Mouse (Mus musculus) hindbrain, embryonic 15.5 days (tissue): ENCODE measurements around the gene Fgfr2. TPM values are rescaled to one million over a fixed set of nuclear protein-coding genes. Genes with fewer than 3 reads are reported as not detected.

Experiments
- ATAC-seq: fragments of 200-750 bp; cut with Nextera tagmentation; 2 replicates; pipeline ENCODE4 v1.8.0; 2017; ENCODE audit warnings: low read depth, moderate number of reproducible peaks, moderate TSS enrichment; ENCODE audit not compliant: low FRiP score
- H3K27ac ChIP-seq: fragments of 300-500 bp; sonication (generic); replicated peaks from 2 replicates; pipeline ENCODE4 v1.5.1; 2015; ENCODE audit warnings: mild to moderate bottlenecking, inconsistent platforms
- H3K27me3 ChIP-seq: fragments of 300-500 bp; sonication (generic); 2 replicates; pipeline ENCODE4 v1.6.1; 2015; ENCODE audit warnings: control low read depth, inconsistent platforms
- H3K36me3 ChIP-seq: fragments of 300-500 bp; sonication (generic); 2 replicates; pipeline ENCODE4 v1.6.1; 2015; ENCODE audit warnings: control low read depth, inconsistent platforms
- H3K4me1 ChIP-seq: fragments of 300-500 bp; sonication (generic); replicated peaks from 2 replicates; pipeline ENCODE4 v1.6.1; 2015; ENCODE audit warnings: control low read depth, inconsistent platforms
- H3K4me2 ChIP-seq: fragments of 300-500 bp; sonication (generic); 2 replicates; pipeline ENCODE4 v1.6.1; 2015; ENCODE audit warnings: moderate library complexity, mild to moderate bottlenecking, inconsistent platforms
- H3K4me3 ChIP-seq: fragments of 300-500 bp; sonication (generic); 2 replicates; pipeline ENCODE4 v1.5.1; 2015; ENCODE audit warnings: mild to moderate bottlenecking, inconsistent platforms
- H3K9ac ChIP-seq: fragments of 300-500 bp; sonication (generic); 2 replicates; pipeline ENCODE4 v1.6.1; 2015; ENCODE audit warnings: inconsistent platforms
- H3K9me3 ChIP-seq: fragments of 300-500 bp; sonication (generic); 2 replicates; pipeline ENCODE4 v1.6.1; 2016; ENCODE audit warnings: control low read depth, inconsistent platforms
- WGBS: fragments of 180-500 bp; shearing (Covaris S2); methylation state at CpG from one replicate; pipeline ENCODE4 v1.1.7; 2015; 5-methylcytosine and 5-hydroxymethylcytosine counted together
- polyA plus RNA-seq: library from polyadenylated mRNA; unstranded; fragments of >200 nt; fragmentation: Nextera tagmentation; extraction: Ambion mirVana; gene quantifications from 2 replicates; pipeline ENCODE4 v1.2.1, GENCODE M21; 2015

Gene Fgfr2
- polyA plus RNA-seq, 1 experiment from 2014 or later = 28.5 TPM

DNA sequence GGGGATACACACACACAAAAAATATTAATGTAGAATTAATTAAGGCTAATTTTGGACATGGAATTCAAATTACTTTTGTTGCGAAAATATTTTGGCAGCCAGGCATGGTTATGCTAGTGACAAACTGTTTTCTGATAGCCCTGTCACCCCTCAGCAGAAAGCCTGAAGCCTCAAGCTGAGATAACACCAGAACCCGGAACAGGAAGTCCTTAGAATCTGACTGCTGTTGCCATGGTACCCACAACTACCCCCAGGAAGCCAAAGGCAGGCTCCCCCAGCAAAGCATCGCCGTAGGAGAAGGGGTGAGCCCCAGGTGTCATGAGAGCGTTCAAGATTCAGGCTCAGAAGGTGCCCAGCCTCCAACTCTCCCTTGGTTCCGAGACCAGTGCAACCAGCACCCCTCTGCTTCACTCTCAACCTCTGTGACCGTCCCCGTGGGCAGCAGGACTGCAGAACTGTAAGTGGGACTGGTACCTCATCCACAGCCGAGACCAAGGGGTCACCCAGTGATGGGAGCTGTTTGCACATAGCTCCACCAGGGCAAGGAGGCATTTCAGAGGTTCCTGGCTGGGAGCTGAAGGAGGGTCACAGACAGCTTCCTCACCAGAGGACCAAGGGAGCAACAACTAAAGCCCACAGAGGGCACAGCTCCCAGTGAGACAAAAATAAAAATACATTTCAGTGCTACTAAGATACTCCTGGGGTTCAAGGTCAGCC is 2349.1 kb downstream of the Fgfr2 start, which contains the start of gene Btbd16:
Gene Btbd16, plus strand, starts transcription at position 156 of the 717 bp plus-strand sequence.
- Histone ChIP-seq H3K4me1 (no peaks in the 10 kb centered on the region), H3K4me2 (no peak within 1 kb of the TSS), H3K36me3 (no peaks in the 10 kb centered on the region), H3K9me3 (no peaks in the 10 kb centered on the region), H3K4me3 (no peak within 1 kb of the TSS), H3K9ac (no peak within 1 kb of the TSS), H3K27ac (no peak within 1 kb of the TSS), H3K27me3 (no peaks in the 10 kb centered on the region)
- WGBS = 59% methylated on average over 9 of the region's 9 CpGs
- no peak for ATAC-seq

- Histone ChIP-seq H3K4me3 (no peak overlapping the region), H3K4me1 (no peaks in the 10 kb centered on the region), H3K36me3 (no peaks in the 10 kb centered on the region), H3K9me3 (no peaks in the 10 kb centered on the region), H3K27ac (no peak overlapping the region), H3K9ac (no peak overlapping the region), H3K4me2 (no peak overlapping the region), H3K27me3 (no peaks in the 10 kb centered on the region)
- WGBS = 71% methylated on average over 11 of the region's 11 CpGs
- no peak for ATAC-seq
Measured at GRCm38 (mm10) chr7:130773171-130773830, 2349.8 kb downstream of the Fgfr2 start.

DNA sequence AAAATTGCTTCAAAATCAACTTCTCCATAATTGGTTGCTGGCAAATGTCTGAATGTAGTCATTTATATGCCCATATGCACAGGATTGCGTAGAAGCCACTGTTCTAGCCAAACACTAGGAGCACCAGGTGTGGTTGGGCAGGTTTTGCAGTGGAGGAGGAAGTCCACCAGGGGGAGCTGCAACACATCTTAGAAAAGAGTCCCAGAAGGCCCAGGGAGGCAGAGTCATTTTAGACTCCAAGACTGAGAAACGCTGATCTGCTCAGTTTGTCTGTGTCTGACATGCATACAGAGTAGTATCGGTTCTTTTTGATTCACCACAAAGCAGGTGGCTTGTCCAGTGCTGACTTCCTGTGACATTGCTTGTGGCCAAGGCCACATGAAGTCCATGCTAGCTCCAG is 2352.4 kb downstream of the Fgfr2 start:
- Histone ChIP-seq H3K27ac (no peak overlapping the region), H3K4me2 (no peak overlapping the region), H3K4me1 (no peaks in the 10 kb centered on the region), H3K27me3 (no peaks in the 10 kb centered on the region), H3K9me3 (no peaks in the 10 kb centered on the region), H3K36me3 (0 out of 2 replicates have a peak, but pooled peaks cover 2% of the 10 kb centered on the region), H3K4me3 (no peak overlapping the region), H3K9ac (no peak overlapping the region)
- ATAC-seq = peak; percentile 45; the same call in 1 of the 2 replicates
- 27% methylated on average over 3 of the region's 3 CpGs for WGBS

DNA sequence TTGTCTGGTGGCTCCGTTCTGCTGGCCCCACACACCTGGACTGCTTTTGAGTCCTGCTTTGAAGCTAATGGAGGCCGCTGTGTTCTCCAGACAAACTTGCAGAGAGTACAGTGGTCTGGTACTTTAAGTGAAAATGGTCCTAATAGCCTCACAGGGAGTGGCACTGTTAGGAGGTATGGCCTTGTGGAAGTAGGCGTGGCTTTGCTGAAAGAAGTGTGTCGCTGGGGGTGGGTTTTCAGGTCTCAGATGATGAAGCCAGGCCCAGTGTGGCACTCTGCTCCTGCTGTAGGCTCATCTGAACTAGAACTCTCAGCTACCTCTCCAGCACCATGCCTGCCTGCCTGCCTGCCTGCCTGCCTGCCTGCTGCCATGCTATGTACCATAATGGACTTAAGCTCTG is 2355.0 kb downstream of the Fgfr2 start:
- WGBS = 86% methylated on average over 4 of the region's 4 CpGs
- H3K36me3 ChIP-seq = peaks cover 14% of the 10 kb centered on the region
- H3K27me3 ChIP-seq = no peaks in the 10 kb centered on the region
- H3K27ac ChIP-seq = no peak overlapping the region
- H3K9me3 ChIP-seq = no peaks in the 10 kb centered on the region
- ATAC-seq = no peak
- no peak overlapping the region for H3K9ac ChIP-seq
- H3K4me2 ChIP-seq = no peak overlapping the region
- H3K4me1 ChIP-seq = no peaks in the 10 kb centered on the region
- no peak overlapping the region for H3K4me3 ChIP-seq

DNA sequence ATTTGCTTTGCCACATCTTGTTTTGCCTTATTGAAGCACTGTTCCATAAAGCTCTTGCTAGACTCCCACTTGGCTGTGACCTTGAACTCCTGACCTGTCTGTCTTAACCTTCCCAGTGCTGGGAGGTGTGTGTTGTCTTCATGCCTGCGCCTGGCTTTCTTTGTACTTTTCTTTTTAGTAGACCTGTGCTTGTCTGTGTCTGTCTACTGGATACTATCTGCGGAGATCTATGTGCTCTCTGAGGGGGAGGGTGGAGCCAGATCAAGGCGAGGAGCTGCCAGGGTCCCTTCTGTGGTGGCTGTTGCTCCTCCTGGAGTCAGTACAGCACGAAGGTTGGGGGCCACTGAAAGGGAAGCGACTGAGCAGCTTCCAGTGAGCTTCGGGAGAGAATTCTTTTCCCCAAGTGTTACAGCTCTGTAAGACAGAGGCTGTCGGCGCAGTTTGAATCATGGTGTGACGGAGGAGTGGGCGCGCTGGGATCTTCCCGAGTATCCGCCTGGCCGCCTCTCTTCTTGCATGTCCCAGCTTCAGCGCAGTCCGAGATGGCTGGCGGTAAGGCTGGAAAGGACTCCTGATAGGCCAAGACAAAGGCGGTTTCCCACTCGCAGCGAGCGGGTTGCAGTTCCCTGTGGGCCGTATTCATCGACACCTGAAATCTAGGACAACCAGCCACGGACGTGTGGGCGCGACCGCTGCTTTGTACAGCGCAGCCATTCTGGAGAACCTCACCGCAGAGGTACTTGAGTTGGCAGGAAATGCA is 2356.6 kb downstream of the Fgfr2 start:
- Histone ChIP-seq H3K36me3 (peaks cover 14% of the 10 kb centered on the region), H3K4me2 (no peak overlapping the region)

DNA sequence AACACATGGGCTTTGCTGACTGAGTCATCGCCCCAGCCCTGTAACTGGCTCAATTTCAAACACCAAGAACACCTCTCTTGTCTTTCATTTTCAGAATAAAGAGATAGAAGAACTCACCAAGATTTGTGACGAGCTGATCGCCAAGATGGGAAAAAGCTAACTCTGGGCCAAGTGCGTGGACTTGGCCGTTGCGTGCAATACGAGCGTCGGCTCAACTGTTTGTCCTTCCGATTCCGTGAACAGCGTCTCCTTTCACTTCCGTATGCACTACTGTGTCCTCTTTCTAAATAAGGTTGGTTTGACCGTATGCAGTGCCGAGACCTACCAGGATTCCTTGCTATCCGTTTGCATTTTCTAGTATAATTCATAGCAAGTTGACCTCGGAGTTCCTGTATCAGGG is 2359.0 kb downstream of the Fgfr2 start:
- no peak for ATAC-seq
- peaks cover 30% of the 10 kb centered on the region for H3K36me3 ChIP-seq
- 96% methylated on average over 17 of the region's 17 CpGs for WGBS

More for the DNA sequence above, 2356.6 kb downstream of the Fgfr2 start:
- WGBS = 78% methylated on average over 30 of the region's 30 CpGs
- Histone ChIP-seq H3K4me1 (peaks cover 5% of the 10 kb centered on the region), H3K27me3 (no peaks in the 10 kb centered on the region), H3K4me3 (no peak overlapping the region), H3K9me3 (no peaks in the 10 kb centered on the region), H3K9ac (no peak overlapping the region), H3K27ac (no peak overlapping the region)
- ATAC-seq = no peak

DNA sequence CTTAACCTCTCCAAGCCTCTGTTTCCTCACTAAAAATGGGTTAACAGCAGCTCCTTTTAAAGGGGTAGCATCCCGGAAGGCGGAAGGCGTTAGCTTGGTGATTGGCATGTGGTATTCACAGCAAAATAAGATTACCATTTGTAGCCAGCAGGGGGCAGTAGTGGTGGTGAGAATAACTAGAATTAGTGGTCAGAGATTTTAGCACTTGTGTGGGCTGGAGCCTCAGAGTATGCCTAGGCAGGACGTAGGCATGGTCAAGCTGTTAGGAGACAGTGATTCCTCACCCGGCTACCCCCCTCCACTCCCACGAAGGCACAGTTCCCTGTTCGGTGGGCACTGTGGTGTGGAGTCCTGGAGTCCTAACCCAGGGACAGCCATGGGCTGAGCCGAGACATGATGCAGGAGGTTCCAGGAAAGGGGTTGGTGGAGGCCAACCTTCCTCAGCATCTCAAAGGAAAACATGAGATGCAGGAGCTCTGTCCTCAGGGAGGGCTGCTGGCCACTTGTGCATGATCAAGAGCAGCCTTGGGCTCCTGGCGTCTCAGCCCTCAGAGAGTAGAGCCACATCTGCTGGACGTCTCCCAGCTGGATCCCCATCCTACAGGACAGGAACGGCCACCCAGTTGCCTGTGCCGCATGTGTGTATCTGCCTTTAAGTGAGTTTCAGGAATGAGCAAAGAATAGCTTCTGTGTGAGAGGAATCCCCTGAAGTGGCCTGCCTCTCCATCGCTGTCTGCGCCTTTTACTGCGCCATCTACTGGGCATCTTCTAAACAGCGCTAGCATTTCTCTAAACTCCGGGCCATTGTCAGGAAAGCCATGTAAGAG is 2360.9 kb downstream of the Fgfr2 start:
- peak overlapping the region; percentile 2; the same call in 1 of the 2 replicates for H3K27ac ChIP-seq
- no peak overlapping the region for H3K9ac ChIP-seq
- H3K4me1 ChIP-seq = peaks cover 5% of the 10 kb centered on the region
- H3K27me3 ChIP-seq = no peaks in the 10 kb centered on the region
- H3K36me3 ChIP-seq = peaks cover 30% of the 10 kb centered on the region
- H3K4me3 ChIP-seq = no peak overlapping the region
- peak; percentile 66 for ATAC-seq
- WGBS = 30% methylated on average over 17 of the region's 17 CpGs
- no peak overlapping the region for H3K4me2 ChIP-seq
- no peaks in the 10 kb centered on the region for H3K9me3 ChIP-seq

More for the DNA sequence above, 2359.0 kb downstream of the Fgfr2 start:
- Histone ChIP-seq H3K27ac (no peak overlapping the region), H3K9ac (no peak overlapping the region), H3K4me3 (no peak overlapping the region), H3K27me3 (no peaks in the 10 kb centered on the region), H3K4me2 (no peak overlapping the region), H3K4me1 (peaks cover 5% of the 10 kb centered on the region), H3K9me3 (no peaks in the 10 kb centered on the region)

DNA sequence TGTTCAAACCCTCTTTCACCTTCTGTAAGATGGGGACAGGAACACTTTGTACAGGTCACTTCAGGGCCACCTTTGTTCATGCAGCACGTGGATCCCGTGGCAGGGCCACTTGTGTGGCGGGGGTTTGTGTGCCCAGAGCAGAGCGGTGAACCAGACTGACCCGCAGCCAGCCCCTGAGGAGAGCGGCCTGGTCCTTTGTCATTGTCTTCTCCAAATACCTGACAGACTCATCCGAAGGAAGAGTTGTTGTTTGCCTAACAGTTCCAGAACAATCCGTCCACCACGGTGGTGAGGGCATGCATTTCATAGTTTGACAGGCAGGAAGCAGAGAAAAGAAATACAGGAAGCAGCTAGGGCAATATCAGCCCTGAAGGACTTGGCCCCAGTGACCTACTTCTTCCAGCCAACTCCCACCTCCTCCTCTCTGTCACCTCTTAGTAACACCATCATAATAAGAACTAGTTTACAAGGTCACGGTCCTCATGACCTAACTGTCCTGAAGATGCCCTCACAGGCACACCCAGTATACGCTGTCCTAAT is 2365.8 kb downstream of the Fgfr2 start:
- no peak for ATAC-seq
- peaks cover 21% of the 10 kb centered on the region for H3K36me3 ChIP-seq
- H3K9ac ChIP-seq = no peak overlapping the region
- H3K27ac ChIP-seq = no peak overlapping the region
- no peak overlapping the region for H3K4me2 ChIP-seq
- H3K9me3 ChIP-seq = no peaks in the 10 kb centered on the region
- peaks cover 12% of the 10 kb centered on the region for H3K4me1 ChIP-seq
- no peaks in the 10 kb centered on the region for H3K27me3 ChIP-seq
- WGBS = 76% methylated on average over 11 of the region's 11 CpGs
- H3K4me3 ChIP-seq = no peak overlapping the region

- ATAC-seq = no peak
- H3K4me1 ChIP-seq = peaks cover 9% of the 10 kb centered on the region; the same call in 1 of the 2 replicates
- H3K27ac ChIP-seq = 0 out of 2 replicates have a peak overlapping the region, but pooled peaks have one; percentile 17
- H3K36me3 ChIP-seq = peaks cover 26% of the 10 kb centered on the region
- no peak overlapping the region for H3K9ac ChIP-seq
- WGBS = 76% methylated on average over 7 of the region's 7 CpGs
- H3K4me2 ChIP-seq = no peak overlapping the region
- no peaks in the 10 kb centered on the region for H3K27me3 ChIP-seq
- no peaks in the 10 kb centered on the region for H3K9me3 ChIP-seq
- no peak overlapping the region for H3K4me3 ChIP-seq
Measured at GRCm38 (mm10) chr7:130756343-130756835, 2366.8 kb downstream of the Fgfr2 start.

DNA sequence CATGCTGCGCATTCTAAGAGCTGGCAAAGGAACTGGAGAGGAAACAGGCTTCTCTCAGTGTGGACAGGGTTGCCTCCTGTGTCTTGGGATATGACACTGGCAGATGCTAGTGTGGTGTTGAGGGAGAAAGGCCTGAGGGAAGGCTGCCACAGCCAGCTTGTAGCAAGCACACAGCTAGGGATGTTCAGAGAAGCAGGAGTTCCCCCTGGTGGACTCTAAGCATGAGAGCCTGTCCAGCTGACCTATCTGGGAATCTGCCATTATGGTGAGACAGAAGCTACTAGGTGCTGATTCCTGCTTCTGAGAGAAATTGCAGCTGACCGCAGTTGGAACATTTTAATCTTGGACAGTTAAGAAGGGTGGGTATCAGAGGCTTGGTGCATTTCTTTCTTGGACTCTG is 2368.4 kb downstream of the Fgfr2 start:
- Histone ChIP-seq H3K4me1 (peaks cover 25% of the 10 kb centered on the region), H3K27ac (0 out of 2 replicates have a peak overlapping the region, but pooled peaks have one; percentile 30), H3K27me3 (no peaks in the 10 kb centered on the region), H3K9ac (no peak overlapping the region), H3K36me3 (peaks cover 16% of the 10 kb centered on the region), H3K9me3 (no peaks in the 10 kb centered on the region), H3K4me3 (no peak overlapping the region), H3K4me2 (no peak overlapping the region)
- no peak for ATAC-seq
- WGBS = 86% methylated on average over 2 of the region's 2 CpGs

DNA sequence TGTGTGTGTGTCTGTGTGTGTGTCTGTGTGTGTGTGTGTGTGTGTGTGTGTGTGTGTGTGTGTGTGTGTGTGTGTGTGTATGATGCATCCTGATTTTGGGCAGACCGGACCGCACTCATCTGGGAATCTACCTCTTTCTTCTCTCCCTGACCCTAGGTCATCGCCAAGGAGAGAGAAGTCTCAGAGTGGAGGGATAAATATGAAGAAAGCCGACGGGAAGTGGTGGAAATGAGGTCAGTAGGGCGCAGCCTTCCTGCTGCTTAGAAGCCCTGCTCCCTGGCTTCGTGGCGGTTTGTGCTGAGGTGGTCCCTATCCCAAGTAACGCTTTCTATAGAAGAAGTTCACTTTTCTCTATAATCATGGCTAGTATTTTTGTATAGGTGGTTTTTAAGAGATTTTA is 2371.5 kb downstream of the Fgfr2 start:
- Histone ChIP-seq H3K27ac (no peak overlapping the region), H3K4me2 (no peak overlapping the region), H3K9me3 (no peaks in the 10 kb centered on the region), H3K27me3 (no peaks in the 10 kb centered on the region), H3K36me3 (peaks cover 13% of the 10 kb centered on the region), H3K9ac (no peak overlapping the region), H3K4me3 (no peak overlapping the region), H3K4me1 (peaks cover 36% of the 10 kb centered on the region)
- no peak for ATAC-seq
- WGBS = 39% methylated on average over 8 of the region's 9 CpGs
